Mouse (Mus musculus): ENCODE data around the gene Nckap5l.

DNA sequence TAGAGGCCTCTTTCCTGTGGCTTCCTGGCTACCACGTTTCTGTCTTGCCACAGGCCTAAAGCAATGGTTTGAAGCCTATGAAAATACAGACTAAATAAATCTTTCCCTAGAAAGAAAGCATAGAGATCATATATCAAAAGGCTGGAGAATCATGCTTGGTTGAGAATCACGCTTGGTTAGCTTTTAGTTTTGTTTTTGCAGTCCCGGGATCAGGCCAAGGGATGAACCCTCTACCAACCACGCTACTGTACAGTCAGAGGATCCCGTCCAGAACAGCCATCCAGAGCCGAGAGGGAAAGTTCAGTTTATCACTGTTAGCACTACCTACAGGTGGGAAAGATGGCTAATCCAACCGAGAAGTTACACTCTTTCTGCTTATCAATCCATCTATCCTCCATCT lies 15.2 kb downstream of the Nckap5l start:
- no peak for TF ChIP-seq CTCF (IDR thresholded peaks at IDR 0.05)
- TF ChIP-seq POLR2A (IDR thresholded peaks at IDR 0.05; ENCODE audit: insufficient read depth, low read depth, low read length): no peak
